Mouse (Mus musculus) MEL (cell line): ENCODE results near the gene Fcamr. TPM values are rescaled to one million over a fixed set of nuclear protein-coding genes. Genes with fewer than 3 reads are reported as not detected.

Experiments
- DNase-seq: peaks from one replicate; pipeline ENCODE4 v3.0.0; 2011; ENCODE audit warnings: low read depth, low spot score
- H3K27ac ChIP-seq: 2 replicates; pipeline ENCODE4 v1.5.1; 2012; ENCODE audit warnings: low read depth, mild to moderate bottlenecking, control low read depth, low read length, moderate library complexity; ENCODE audit not compliant: control insufficient read depth
- H3K27me3 ChIP-seq, 2 experiments: fragments of 150-350 bp in 1 of 2; sonication (generic) in 1 of 2; 2 replicates each; pipeline ENCODE4 v1.6.1; 2012; ENCODE audit warnings: low read length in 2 of 2, mild to moderate bottlenecking in 2 of 2, improper control_type of control experiment in 1 of 2, moderate library complexity in 1 of 2; ENCODE audit not compliant: insufficient read depth in 2 of 2, control insufficient read depth in 1 of 2
- H3K36me3 ChIP-seq, 2 experiments: 2 replicates each; pipeline ENCODE4 v1.6.1; 2012 to 2014; ENCODE audit warnings: low read length in 2 of 2, improper control_type of control experiment in 1 of 2, inconsistent platforms in 1 of 2, mild to moderate bottlenecking in 1 of 2; ENCODE audit not compliant: insufficient read depth in 2 of 2, control insufficient read depth in 1 of 2
- H3K4me1 ChIP-seq, 2 experiments: fragments of 150-350 bp in 1 of 2; sonication (generic) in 1 of 2; 2 replicates each; pipeline ENCODE4 v1.6.1; 2012; ENCODE audit warnings: low read length in 2 of 2, improper control_type of control experiment in 1 of 2, mild to moderate bottlenecking in 1 of 2; ENCODE audit not compliant: insufficient read depth in 2 of 2, control insufficient read depth in 1 of 2
- H3K4me3 ChIP-seq, 2 experiments: fragments of 150-350 bp in 1 of 2; sonication (generic) in 1 of 2; 2 replicates each; pipeline ENCODE4 v1.5.1; 2012; ENCODE audit warnings: low read depth in 2 of 2, low read length in 2 of 2, mild to moderate bottlenecking in 2 of 2, moderate library complexity in 2 of 2, control low read depth in 1 of 2, improper control_type of control experiment in 1 of 2; ENCODE audit not compliant: control insufficient read depth in 1 of 2, insufficient read depth in 1 of 2
- H3K79me2 ChIP-seq: 2 replicates; pipeline ENCODE4 v1.6.1; 2012; ENCODE audit warnings: mild to moderate bottlenecking, low read length, moderate library complexity; ENCODE audit not compliant: control insufficient read depth, poor library complexity, insufficient read depth
- H3K9ac ChIP-seq: 2 replicates; pipeline ENCODE4 v1.6.1; 2012; ENCODE audit warnings: low read depth, mild to moderate bottlenecking, control low read depth, low read length, moderate library complexity; ENCODE audit not compliant: control insufficient read depth, poor library complexity, severe bottlenecking
- H3K9me3 ChIP-seq: fragments of 150-350 bp; sonication (generic); replicated peaks from 2 replicates; pipeline ENCODE4 v1.6.1; 2012; ENCODE audit warnings: mild to moderate bottlenecking, low read length, improper control_type of control experiment, moderate library complexity; ENCODE audit not compliant: insufficient read depth
- BHLHE40 ChIP-seq: IDR thresholded peaks from 2 replicates; pipeline ENCODE4 v1.6.1; 2012; ENCODE audit warnings: low read depth, mild to moderate bottlenecking, inconsistent platforms, low read length, improper control_type of control experiment, borderline replicate concordance
- CHD2 ChIP-seq: IDR thresholded peaks from 2 replicates; pipeline ENCODE4 v1.6.1; 2011; ENCODE audit warnings: low read length, improper control_type of control experiment
- CTCF ChIP-seq, 3 experiments: IDR thresholded peaks in 2 of 3; conservative IDR thresholded peaks in 1 of 3; 2 replicates each; pipeline ENCODE4 v1.5.1; 2011 to 2012; ENCODE audit warnings: low read length in 3 of 3, low read depth in 2 of 3, mild to moderate bottlenecking in 2 of 3, improper control_type of control experiment in 1 of 3, inconsistent platforms in 1 of 3, mixed read lengths in 1 of 3, moderate library complexity in 1 of 3; ENCODE audit not compliant: control insufficient read depth in 1 of 3, insufficient read depth in 1 of 3, poor library complexity in 1 of 3, severe bottlenecking in 1 of 3
- E2F4 ChIP-seq: IDR thresholded peaks from 2 replicates; pipeline ENCODE4 v1.6.1; 2011; ENCODE audit warnings: low read depth, low read length, improper control_type of control experiment, borderline replicate concordance
- EP300 ChIP-seq, 2 experiments: IDR thresholded peaks; 2 replicates each; pipeline ENCODE4 v1.6.1; 2011; ENCODE audit warnings: improper control_type of control experiment in 2 of 2, low read length in 2 of 2, low read depth in 1 of 2, mild to moderate bottlenecking in 1 of 2
- GABPA ChIP-seq: IDR thresholded peaks from 2 replicates; pipeline ENCODE4 v1.6.1; 2012; ENCODE audit warnings: low read depth, mild to moderate bottlenecking, inconsistent platforms, low read length, improper control_type of control experiment, moderate library complexity
- GATA1 ChIP-seq: IDR thresholded peaks from 2 replicates; pipeline ENCODE4 v1.6.1; 2011; ENCODE audit warnings: low read depth, low read length, improper control_type of control experiment
- HCFC1 ChIP-seq: IDR thresholded peaks from 2 replicates; pipeline ENCODE4 v1.6.1; 2012; ENCODE audit warnings: low read depth, mild to moderate bottlenecking, inconsistent platforms, low read length, improper control_type of control experiment, moderate library complexity
- MAFK ChIP-seq: IDR thresholded peaks from 2 replicates; pipeline ENCODE4 v1.6.1; 2011; ENCODE audit warnings: low read depth, mild to moderate bottlenecking, low read length, improper control_type of control experiment, borderline replicate concordance
- MAZ ChIP-seq: IDR thresholded peaks from 2 replicates; pipeline ENCODE4 v1.6.1; 2012; ENCODE audit warnings: low read depth, mild to moderate bottlenecking, inconsistent platforms, low read length, improper control_type of control experiment
- MEF2A ChIP-seq: IDR thresholded peaks from 2 replicates; pipeline ENCODE4 v1.6.1; 2014; ENCODE audit warnings: low read depth, mild to moderate bottlenecking, inconsistent platforms, low read length, improper control_type of control experiment; ENCODE audit not compliant: poor library complexity, insufficient replicate concordance, severe bottlenecking; ENCODE audit errors: extremely low read depth
- MYB ChIP-seq: IDR thresholded peaks from 2 replicates; pipeline ENCODE4 v1.6.1; 2011; ENCODE audit warnings: mild to moderate bottlenecking, low read depth, low read length, improper control_type of control experiment
- MYC ChIP-seq: IDR thresholded peaks from 2 replicates; pipeline ENCODE4 v1.6.1; 2011; ENCODE audit warnings: low read depth, mild to moderate bottlenecking, low read length, improper control_type of control experiment, moderate library complexity
- NELFE ChIP-seq: IDR thresholded peaks from 2 replicates; pipeline ENCODE4 v1.6.1; 2011; ENCODE audit warnings: low read depth, low read length, improper control_type of control experiment
- POLR2AphosphoS5 ChIP-seq: IDR thresholded peaks from 2 replicates; pipeline ENCODE4 v1.6.1; 2012; ENCODE audit warnings: low read depth, borderline replicate concordance, mild to moderate bottlenecking, inconsistent platforms, low read length, moderate library complexity, mixed read lengths
- RAD21 ChIP-seq: IDR thresholded peaks from 2 replicates; pipeline ENCODE4 v1.6.1; 2011; ENCODE audit warnings: mild to moderate bottlenecking, low read depth, low read length, improper control_type of control experiment
- RCOR1 ChIP-seq: IDR thresholded peaks from 2 replicates; pipeline ENCODE4 v1.6.1; 2012; ENCODE audit warnings: low read depth, mild to moderate bottlenecking, inconsistent platforms, low read length, improper control_type of control experiment
- SMC3 ChIP-seq: IDR thresholded peaks from 2 replicates; pipeline ENCODE4 v1.6.1; 2011; ENCODE audit warnings: low read depth, low read length, improper control_type of control experiment
- TAL1 ChIP-seq: IDR thresholded peaks from 2 replicates; pipeline ENCODE4 v1.6.1; 2012; ENCODE audit warnings: mild to moderate bottlenecking, inconsistent platforms, low read length, moderate library complexity, mixed read lengths
- TBP ChIP-seq: IDR thresholded peaks from 2 replicates; pipeline ENCODE4 v1.8.0; 2011; ENCODE audit warnings: low read depth, low read length, improper control_type of control experiment
- TCF12 ChIP-seq: IDR thresholded peaks from 2 replicates; pipeline ENCODE4 v1.6.1; 2014; ENCODE audit warnings: low read depth, mild to moderate bottlenecking, inconsistent platforms, low read length, improper control_type of control experiment, moderate library complexity
- USF2 ChIP-seq, 2 experiments: IDR thresholded peaks; 2 replicates each; pipeline ENCODE4 v1.6.1; 2011 to 2012; ENCODE audit warnings: improper control_type of control experiment in 2 of 2, low read length in 2 of 2, borderline replicate concordance in 1 of 2, inconsistent platforms in 1 of 2, low read depth in 1 of 2, mild to moderate bottlenecking in 1 of 2; ENCODE audit not compliant: insufficient read depth in 1 of 2
- ZKSCAN1 ChIP-seq: IDR thresholded peaks from 2 replicates; pipeline ENCODE4 v1.6.1; 2012; ENCODE audit warnings: low read depth, mild to moderate bottlenecking, inconsistent platforms, low read length, improper control_type of control experiment, moderate library complexity
- ZMIZ1 ChIP-seq: IDR thresholded peaks from 2 replicates; pipeline ENCODE4 v1.6.1; 2012; ENCODE audit warnings: low read depth, mild to moderate bottlenecking, inconsistent platforms, low read length, improper control_type of control experiment, moderate library complexity
- polyA plus RNA-seq, 2 experiments: library from polyadenylated mRNA; stranded (reverse) in 1 of 2; unstranded in 1 of 2; fragments of >175 nt in 1 of 2; fragments of >200 nt in 1 of 2; gene quantifications; 2 replicates each; pipeline versions ENCODE4 v1.2.1 to v1.2.4; 2012; ENCODE audit warnings: low replicate concordance in 2 of 2, low read depth in 1 of 2; ENCODE audit not compliant: insufficient read length in 2 of 2, insufficient read depth in 1 of 2, missing spikeins in 1 of 2
- total RNA-seq: library from RNA; depleted of rRNA; stranded (reverse); fragments of 300-350 nt; gene quantifications from 2 replicates; pipeline ENCODE4 v1.2.3, GENCODE M21; 2012

Fcamr gene
- total and polyA plus RNA-seq, 3 experiments = not detected

GRCm38 (mm10) chr1:130855723-130856122 lies 55.0 kb downstream of the Fcamr start:
- no peak for DNase-seq
- Histone ChIP-seq H3K4me3 (no peak overlapping the region), H3K9ac (no peak overlapping the region), H3K9me3 (no peaks in the 10 kb centered on the region), H3K27ac (no peak overlapping the region), H3K27me3 (peaks cover 11 to 13% of the 10 kb centered on the region in 2 experiments), H3K36me3 (no peaks in the 10 kb centered on the region), H3K4me1 (no peaks in the 10 kb centered on the region), H3K79me2 (no peaks in the 10 kb centered on the region)
- TF ChIP-seq BHLHE40 (no peak), NELFE (no peak), TBP (no peak), MYB (no peak), RCOR1 (no peak), EP300 (IDR thresholded peaks at IDR 0.05; ENCODE audit: low read depth in 1 of 2, low read length in 2 of 2) (no peak), GATA1 (no peak), TCF12 (no peak), MEF2A (no peak), HCFC1 (no peak), SMC3 (no peak), CTCF (IDR thresholded peaks at IDR 0.05 in 2 of 3, conservative IDR thresholded peaks at IDR 0.05 in 1 of 3; ENCODE audit: control insufficient read depth in 1 of 3, insufficient read depth in 1 of 3, low read depth in 2 of 3, low read length in 3 of 3, poor library complexity in 1 of 3, severe bottlenecking in 1 of 3) (no peak), USF2 (IDR thresholded peaks at IDR 0.05; ENCODE audit: borderline replicate concordance in 1 of 2, insufficient read depth in 1 of 2, low read depth in 1 of 2, low read length in 2 of 2) (no peak), ZKSCAN1 (no peak), E2F4 (no peak), ZMIZ1 (no peak), TAL1 (no peak), CHD2 (no peak), POLR2AphosphoS5 (no peak)

GRCm38 (mm10) chr1:130857456-130857855 lies 56.8 kb downstream of the Fcamr start:
- Histone ChIP-seq H3K9me3 (no peaks in the 10 kb centered on the region), H3K36me3 (no peaks in the 10 kb centered on the region), H3K27ac (no peak overlapping the region), H3K27me3 (peaks cover 9 to 13% of the 10 kb centered on the region in 2 experiments), H3K9ac (no peak overlapping the region), H3K4me3 (no peak overlapping the region), H3K79me2 (no peaks in the 10 kb centered on the region), H3K4me1 (no peaks in the 10 kb centered on the region)
- TF ChIP-seq GABPA = no peak
- no peak for TF ChIP-seq RAD21
- no peak for TF ChIP-seq MYC
- TF ChIP-seq MEF2A = no peak
- TF ChIP-seq MAZ = no peak
- TF ChIP-seq TCF12 = no peak
- no peak for TF ChIP-seq TBP
- TF ChIP-seq MAFK = no peak
- DNase-seq = no peak
